Mouse (Mus musculus) E14TG2a.4 (cell line): ENCODE measurements around the gene Kctd2.
A peak's percentile ranks its signal among the peaks of the same experiment; 100 is the strongest.

Experiments used
- CTCF ChIP-seq: conservative IDR thresholded peaks from 2 replicates; pipeline ENCODE4 v1.5.1; 2014; ENCODE audit warnings: low read length
- NANOG ChIP-seq: IDR thresholded peaks from 2 replicates; pipeline ENCODE4 v1.6.1; 2014; ENCODE audit warnings: borderline replicate concordance, low read length, mixed read lengths
- POU5F1 ChIP-seq: IDR thresholded peaks from 2 replicates; pipeline ENCODE4 v1.6.1; 2014; ENCODE audit warnings: low read length, borderline replicate concordance

GRCm38 (mm10) chr11:115427482-115428331 is 7.8 kb downstream of the Kctd2 start:
- peak; percentile 61 for TF ChIP-seq CTCF
- TF ChIP-seq POU5F1: no peak
- TF ChIP-seq NANOG: no peak
